Mouse (Mus musculus) splenic B cell, adult 2 months (primary cell): Measurements from ENCODE around the gene Adam11.

Experiments
- DNase-seq: peaks from one replicate; pipeline ENCODE4 v3.0.0-alpha.2; 2011; ENCODE audit warnings: low read depth, low spot score
- H3K27me3 ChIP-seq: 2 replicates; pipeline ENCODE4 v1.6.1; 2012; ENCODE audit warnings: mild to moderate bottlenecking, low read length, moderate library complexity, mixed read lengths; ENCODE audit not compliant: control insufficient read depth, poor library complexity, insufficient read depth, severe bottlenecking
- H3K36me3 ChIP-seq: 2 replicates; pipeline ENCODE4 v1.6.1; 2012; ENCODE audit warnings: mild to moderate bottlenecking, low read length, moderate library complexity, mixed read lengths; ENCODE audit not compliant: control insufficient read depth, poor library complexity, insufficient read depth, severe bottlenecking

Adam11 gene

GRCm38 (mm10) chr11:102819021-102819782 lies 58.0 kb downstream of the Adam11 start, which contains the start of gene Gjc1:
Gene Gjc1, minus strand, starts transcription at chr11:102819700.
- DNase-seq, result peak; percentile 30
- Histone ChIP-seq H3K36me3 (no peaks in the 10 kb centered on the region), H3K27me3 (peaks cover 4% of the 10 kb centered on the region)

GRCm38 (mm10) chr11:102819783-102820385 lies 58.6 kb downstream of the Adam11 start:
- no peak for DNase-seq
- H3K27me3 ChIP-seq, result peaks cover 4% of the 10 kb centered on the region
- no peaks in the 10 kb centered on the region for H3K36me3 ChIP-seq

GRCm38 (mm10) chr11:102820432-102820831 lies 59.2 kb downstream of the Adam11 start:
- Histone ChIP-seq H3K36me3 (no peaks in the 10 kb centered on the region), H3K27me3 (peaks cover 4% of the 10 kb centered on the region)
- peak; percentile 10 for DNase-seq

- DNase-seq, result peak; percentile 34
- H3K36me3 ChIP-seq, result no peaks in the 10 kb centered on the region
- H3K27me3 ChIP-seq, result peaks cover 4% of the 10 kb centered on the region
These were observed 60.0 kb downstream of the Adam11 start for GRCm38 (mm10) chr11:102821231-102821630.

GRCm38 (mm10) chr11:102826476-102826875 lies 65.2 kb downstream of the Adam11 start:
- Histone ChIP-seq H3K36me3 (no peaks in the 10 kb centered on the region), H3K27me3 (no peaks in the 10 kb centered on the region)
- no peak for DNase-seq

GRCm38 (mm10) chr11:102827097-102827496 lies 65.9 kb downstream of the Adam11 start:
- H3K27me3 ChIP-seq, result no peaks in the 10 kb centered on the region
- no peak for DNase-seq

More at GRCm38 (mm10) chr11:102827097-102827496, 65.9 kb downstream of the Adam11 start:
- no peaks in the 10 kb centered on the region for H3K36me3 ChIP-seq
